Mouse (Mus musculus) stomach, embryonic 14.5 days (tissue): ENCODE results near the gene Cxcl12. TPM values are rescaled to one million over a fixed set of nuclear protein-coding genes. Genes with fewer than 3 reads are reported as not detected.

ENCODE experiments used
- ATAC-seq: fragments of 200-750 bp; cut with Nextera tagmentation; 2 replicates; pipeline ENCODE4 v1.8.0; 2017; ENCODE audit warnings: low read depth, moderate TSS enrichment; ENCODE audit not compliant: insufficient number of reproducible peaks, insufficient read depth, low FRiP score
- H3K27ac ChIP-seq: fragments of 300-500 bp; sonication (generic); 2 replicates; pipeline ENCODE4 v1.5.1; 2014; ENCODE audit warnings: mild to moderate bottlenecking, low read length, moderate library complexity, mixed read lengths
- H3K27me3 ChIP-seq: fragments of 300-500 bp; sonication (generic); 2 replicates; pipeline ENCODE4 v1.6.1; 2014; ENCODE audit warnings: low read length, control low read depth, mixed read lengths; ENCODE audit not compliant: control insufficient read depth, insufficient read depth
- H3K36me3 ChIP-seq: fragments of 300-500 bp; sonication (generic); 2 replicates; pipeline ENCODE4 v1.6.1; 2014; ENCODE audit warnings: mild to moderate bottlenecking, control low read depth, low read length, moderate library complexity, mixed read lengths; ENCODE audit not compliant: control insufficient read depth, insufficient read depth
- H3K4me1 ChIP-seq: fragments of 300-500 bp; sonication (generic); 2 replicates; pipeline ENCODE4 v1.6.1; 2014; ENCODE audit warnings: low read length, control low read depth, mixed read lengths; ENCODE audit not compliant: control insufficient read depth, insufficient read depth
- H3K4me2 ChIP-seq: fragments of 300-500 bp; sonication (generic); replicated peaks from 2 replicates; pipeline ENCODE4 v1.6.1; 2014; ENCODE audit warnings: low read depth, low read length, control low read depth
- H3K4me3 ChIP-seq: fragments of 300-500 bp; sonication (generic); 2 replicates; pipeline ENCODE4 v1.5.1; 2014; ENCODE audit warnings: low read depth, low read length, control low read depth
- H3K9ac ChIP-seq: fragments of 300-500 bp; sonication (generic); replicated peaks from 2 replicates; pipeline ENCODE4 v1.6.1; 2014; ENCODE audit warnings: low read depth, mild to moderate bottlenecking, control low read depth, low read length, moderate library complexity, mixed read lengths
- H3K9me3 ChIP-seq: fragments of 300-500 bp; sonication (generic); 2 replicates; pipeline ENCODE4 v1.6.1; 2016; ENCODE audit warnings: low read depth, low read length, control low read depth; ENCODE audit not compliant: control insufficient read depth
- WGBS: fragments of 180-500 bp; shearing (Covaris S2); extraction: QIAGEN DNeasy Blood & Tissue Kit; methylation state at CpG from one replicate; pipeline ENCODE4 v1.1.7; 2014; 5-methylcytosine and 5-hydroxymethylcytosine counted together
- polyA plus RNA-seq: library from polyadenylated mRNA; unstranded; fragments of >200 nt; fragmentation: Nextera tagmentation; extraction: Ambion mirVana; gene quantifications from 2 replicates; pipeline ENCODE4 v1.2.1, GENCODE M21; 2014

The Cxcl12 gene
- polyA plus RNA-seq, 1 experiment from 2014 or later: 180 TPM

GRCm38 (mm10) chr6:117169051-117169909 is 945 bp downstream of the Cxcl12 start:
- H3K4me3 ChIP-seq: peak overlapping the region; percentile 71
- H3K27me3 ChIP-seq: peaks cover 4% of the 10 kb centered on the region; the same call in 1 of the 2 replicates
- WGBS: under 1% methylated on average over 46 of the region's 46 CpGs
- H3K9me3 ChIP-seq: no peaks in the 10 kb centered on the region
- ATAC-seq: no peak
- H3K9ac ChIP-seq: peak overlapping the region; percentile 82
- peak overlapping the region; percentile 12; the same call in 1 of the 2 replicates for H3K27ac ChIP-seq
- H3K36me3 ChIP-seq: no peaks in the 10 kb centered on the region
- peak overlapping the region; percentile 79 for H3K4me2 ChIP-seq
- H3K4me1 ChIP-seq: 0 out of 2 replicates have a peak, but pooled peaks cover 13% of the 10 kb centered on the region

DNA sequence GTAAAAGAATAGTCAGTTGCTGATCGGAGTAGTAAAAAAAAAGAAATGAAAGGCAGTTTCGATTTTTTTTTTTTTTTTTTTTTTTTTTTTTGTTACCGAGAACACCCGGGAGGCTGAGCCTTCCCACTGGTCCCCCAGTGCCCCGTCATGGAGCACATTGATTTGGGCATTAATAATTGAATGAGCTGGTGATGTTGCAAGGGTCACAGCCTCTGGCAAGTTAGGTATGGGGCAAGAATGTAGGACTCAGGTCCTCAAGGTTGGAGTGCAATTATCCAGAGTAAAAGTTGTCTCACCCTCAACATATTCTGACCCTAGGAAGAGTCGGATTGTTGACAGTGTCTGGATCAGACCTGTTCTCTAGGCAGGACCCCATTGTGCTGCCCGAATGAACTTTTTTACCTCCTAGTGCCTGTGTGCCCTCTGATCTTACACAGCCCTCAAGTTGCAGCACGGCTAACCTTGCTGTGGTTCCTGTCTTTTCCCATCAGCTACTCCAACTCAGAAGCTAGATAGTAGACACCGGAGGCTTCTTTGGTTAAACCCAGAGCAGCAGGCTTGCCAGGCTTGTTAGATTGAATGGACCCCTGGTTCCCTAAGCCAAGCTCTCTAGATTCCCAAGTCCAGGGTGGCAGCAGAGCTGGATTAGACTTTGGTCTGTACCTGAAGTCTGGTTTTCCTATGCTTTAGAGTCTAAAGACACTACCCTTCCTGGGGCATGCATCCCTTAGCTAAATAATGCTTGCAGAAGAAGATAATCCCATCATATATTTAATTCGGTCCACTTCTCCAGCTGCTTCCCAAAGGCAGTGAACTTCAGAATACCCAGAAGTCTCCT is 1.8 kb downstream of the Cxcl12 start:
- Histone ChIP-seq H3K27me3 (peaks cover 4% of the 10 kb centered on the region; the same call in 1 of the 2 replicates), H3K4me1 (0 out of 2 replicates have a peak, but pooled peaks cover 13% of the 10 kb centered on the region), H3K4me3 (peak overlapping the region; percentile 71), H3K9ac (peak overlapping the region; percentile 82), H3K36me3 (0 out of 2 replicates have a peak, but pooled peaks cover under 1% of the 10 kb centered on the region), H3K27ac (no peak overlapping the region), H3K4me2 (peak overlapping the region; percentile 79), H3K9me3 (no peaks in the 10 kb centered on the region)
- WGBS: 30% methylated on average over 10 of the region's 10 CpGs
- no peak for ATAC-seq

DNA sequence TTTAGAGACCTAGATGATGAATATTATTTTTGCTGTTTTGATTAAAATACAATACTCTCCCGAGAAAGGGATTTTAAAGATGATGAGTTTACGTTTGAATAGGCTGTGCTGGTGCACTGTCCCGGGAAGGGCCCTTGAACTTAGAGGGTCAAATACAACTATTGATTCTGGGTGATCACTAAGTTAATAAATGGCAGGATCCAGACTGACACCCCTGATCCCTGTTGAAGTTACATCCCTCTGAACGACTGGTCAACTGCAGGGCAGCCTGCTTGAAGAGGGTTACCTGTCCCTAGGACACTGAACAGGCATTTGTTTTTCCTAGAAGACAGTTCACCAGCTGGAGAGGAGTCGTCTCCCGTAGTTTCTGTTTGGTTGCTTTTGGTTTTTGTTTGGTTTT is 4.0 kb downstream of the Cxcl12 start:
- Histone ChIP-seq H3K27me3 (peaks cover 2% of the 10 kb centered on the region; the same call in 1 of the 2 replicates), H3K36me3 (peaks cover 8% of the 10 kb centered on the region; the same call in 1 of the 2 replicates), H3K4me1 (0 out of 2 replicates have a peak, but pooled peaks cover 9% of the 10 kb centered on the region), H3K9me3 (no peaks in the 10 kb centered on the region), H3K27ac (no peak overlapping the region), H3K4me2 (no peak overlapping the region), H3K9ac (no peak overlapping the region), H3K4me3 (no peak overlapping the region)
- WGBS: 77% methylated on average over 6 of the region's 6 CpGs
- no peak for ATAC-seq

DNA sequence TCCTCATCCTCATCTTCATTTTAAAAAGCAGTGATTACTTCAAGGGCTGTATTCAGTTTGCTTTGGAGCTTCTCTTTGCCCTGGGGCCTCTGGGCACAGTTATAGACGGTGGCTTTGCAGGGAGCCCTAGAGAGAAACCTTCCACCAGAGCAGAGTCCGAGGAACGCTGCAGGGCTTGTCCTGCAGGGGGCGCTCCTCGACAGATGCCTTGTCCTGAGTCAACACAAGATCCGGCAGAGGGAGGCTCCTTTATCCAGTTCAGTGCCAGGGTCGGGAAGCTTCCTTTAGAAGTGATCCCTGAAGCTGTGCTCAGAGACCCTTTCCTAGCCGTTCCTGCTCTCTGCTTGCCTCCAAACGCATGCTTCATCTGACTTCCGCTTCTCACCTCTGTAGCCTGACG is 5.5 kb downstream of the Cxcl12 start:
- Histone ChIP-seq H3K4me1 (0 out of 2 replicates have a peak, but pooled peaks cover 4% of the 10 kb centered on the region), H3K9me3 (no peaks in the 10 kb centered on the region), H3K4me2 (no peak overlapping the region), H3K4me3 (no peak overlapping the region), H3K27ac (no peak overlapping the region), H3K9ac (no peak overlapping the region), H3K36me3 (peaks cover 12% of the 10 kb centered on the region; the same call in 1 of the 2 replicates), H3K27me3 (no peaks in the 10 kb centered on the region)
- WGBS: 20% methylated on average over 11 of the region's 11 CpGs
- 0 out of 2 replicates have a peak, but pooled peaks have one; percentile 47 for ATAC-seq

DNA sequence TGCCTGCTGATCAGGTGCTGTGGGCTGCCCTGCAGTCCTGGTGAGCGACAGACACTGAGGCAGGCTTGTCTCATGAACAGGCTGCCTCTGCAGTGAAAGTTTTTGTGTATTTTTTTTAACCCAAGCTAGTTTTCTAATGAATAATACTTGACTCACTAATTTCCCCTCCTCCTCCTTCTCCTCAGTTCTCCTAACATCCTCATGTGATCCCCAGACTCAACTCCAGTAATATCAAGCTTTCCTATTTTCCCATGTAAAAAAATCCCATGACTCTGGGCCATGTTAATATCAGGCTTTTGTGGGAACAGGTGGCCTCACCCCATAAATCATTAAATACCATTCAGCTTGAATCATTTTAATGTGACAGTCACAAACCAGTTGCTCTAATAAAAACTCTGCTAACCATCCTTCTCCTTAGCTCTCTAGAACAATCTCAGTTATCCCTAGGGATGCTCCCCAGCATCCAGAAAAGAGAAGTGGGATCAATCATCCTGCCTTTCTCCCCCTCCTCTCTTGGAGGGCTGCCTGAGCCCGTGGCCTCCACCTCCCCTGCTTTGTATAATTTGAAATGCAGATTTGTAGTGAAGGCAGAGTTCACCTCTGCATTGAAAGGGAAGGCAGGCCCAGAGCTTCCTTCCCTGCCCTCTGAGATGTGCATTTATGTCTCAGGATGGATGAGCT is 6.9 kb downstream of the Cxcl12 start:
- H3K9ac ChIP-seq: no peak overlapping the region
- H3K4me1 ChIP-seq: 0 out of 2 replicates have a peak, but pooled peaks cover 4% of the 10 kb centered on the region
- H3K9me3 ChIP-seq: no peaks in the 10 kb centered on the region
- no peak overlapping the region for H3K4me2 ChIP-seq
- H3K4me3 ChIP-seq: no peak overlapping the region
- no peak for ATAC-seq
- H3K36me3 ChIP-seq: peaks cover 16% of the 10 kb centered on the region; the same call in 1 of the 2 replicates
- no peak overlapping the region for H3K27ac ChIP-seq
- 46% methylated on average over 2 of the region's 2 CpGs for WGBS
- no peaks in the 10 kb centered on the region for H3K27me3 ChIP-seq

DNA sequence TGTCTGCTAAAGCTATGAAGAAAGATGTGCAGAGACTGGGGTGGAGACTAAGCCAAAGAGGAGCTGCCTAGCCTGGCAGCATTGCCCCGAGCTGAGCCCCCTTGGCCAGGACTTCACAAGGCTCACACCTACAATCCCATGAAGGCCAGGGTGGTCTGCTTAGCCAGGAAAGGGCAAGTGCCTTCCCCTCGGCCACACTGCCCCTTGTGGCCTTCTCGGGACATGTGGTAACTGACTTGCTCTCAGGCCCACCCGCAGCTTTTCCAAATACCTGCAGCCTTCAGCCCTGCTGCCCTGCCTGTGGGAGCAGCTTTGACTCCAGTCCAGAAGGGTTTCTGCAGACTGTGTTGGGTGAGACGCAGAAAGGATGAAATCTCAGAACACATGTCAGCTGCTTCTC is 8.1 kb downstream of the Cxcl12 start:
- Histone ChIP-seq H3K27ac (no peak overlapping the region), H3K4me2 (no peak overlapping the region), H3K27me3 (no peaks in the 10 kb centered on the region), H3K4me3 (no peak overlapping the region), H3K4me1 (0 out of 2 replicates have a peak, but pooled peaks cover 2% of the 10 kb centered on the region), H3K9me3 (no peaks in the 10 kb centered on the region), H3K36me3 (peaks cover 16% of the 10 kb centered on the region; the same call in 1 of the 2 replicates), H3K9ac (no peak overlapping the region)
- 35% methylated on average over 5 of the region's 5 CpGs for WGBS
- ATAC-seq: no peak

DNA sequence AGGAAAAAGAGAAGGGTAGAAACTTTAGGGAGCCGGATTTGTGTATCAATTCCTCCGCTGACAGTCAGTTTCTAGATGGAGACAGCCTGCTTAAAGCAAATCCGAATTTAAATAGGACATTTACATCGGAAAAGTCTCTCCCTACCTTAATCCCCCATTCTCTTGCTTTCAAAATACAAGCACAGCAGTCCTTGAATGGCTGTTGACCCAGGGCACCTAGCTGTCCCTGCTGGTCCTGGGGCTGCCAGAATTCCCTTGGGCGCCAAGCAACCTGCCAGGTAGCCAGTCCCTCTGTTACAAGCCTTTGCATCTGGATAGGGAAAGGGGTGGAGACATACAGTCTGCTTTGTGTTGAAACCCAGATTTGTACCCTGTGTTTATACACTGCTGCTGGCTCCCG is 12.0 kb downstream of the Cxcl12 start:
- WGBS: 50% methylated on average over 6 of the region's 6 CpGs
- no peak for ATAC-seq
- H3K4me1 ChIP-seq: 0 out of 2 replicates have a peak, but pooled peaks cover 2% of the 10 kb centered on the region
- H3K4me3 ChIP-seq: no peak overlapping the region
- H3K36me3 ChIP-seq: peaks cover 14% of the 10 kb centered on the region; the same call in 1 of the 2 replicates
- H3K9ac ChIP-seq: no peak overlapping the region
- no peak overlapping the region for H3K4me2 ChIP-seq
- no peak overlapping the region for H3K27ac ChIP-seq
- no peaks in the 10 kb centered on the region for H3K27me3 ChIP-seq
- no peaks in the 10 kb centered on the region for H3K9me3 ChIP-seq
